Mouse (Mus musculus) C3H10T1/2 (cell line): ENCODE measurements around the gene Slco1a6. TPM values are rescaled to one million over a fixed set of nuclear protein-coding genes. Genes with fewer than 3 reads are reported as not detected.

Source experiments
- polyA plus RNA-seq, 2 experiments: library from polyadenylated mRNA; unstranded; fragments of >200 nt; fragmentation: generic; extraction: Trizol; gene quantifications; one replicate each; pipeline ENCODE4 v1.2.1; 2012; ENCODE audit warnings: missing spikeins in 2 of 2

Gene Slco1a6
- under 1 TPM in 1 of 2 experiments, not detected in 1; 0.08 TPM for polyA plus RNA-seq

DNA sequence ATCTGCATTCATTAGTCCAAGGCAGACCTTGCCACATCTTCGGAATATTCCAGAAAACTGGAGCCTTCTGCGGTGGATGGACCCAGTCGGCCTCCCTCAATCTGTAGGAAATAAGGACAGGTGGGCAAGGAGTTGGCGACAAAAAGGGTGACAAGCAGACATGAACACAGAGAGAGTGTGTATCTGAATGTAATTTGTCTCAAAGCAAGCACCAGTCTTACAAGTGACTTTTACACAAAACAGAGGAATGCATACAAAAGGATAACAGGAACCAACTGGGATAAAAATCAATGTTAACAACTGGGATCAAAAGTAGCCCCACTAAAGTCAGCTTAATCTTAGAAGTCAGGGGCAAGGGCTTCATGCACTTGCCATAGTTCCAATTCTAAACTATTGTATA lies at the start of gene Slco1a6:
Gene Slco1a6 (minus strand): TSS at position 101 of the 400 bp plus-strand sequence.

Other genes with a start within 250 kb of the Slco1a6 start
- not detected for gene Gm6614, start 197.1 kb downstream of the Slco1a6 start, polyA plus RNA-seq
- gene Iapp, start 89.9 kb upstream of the Slco1a6 start, polyA plus RNA-seq, result under 1 TPM in 1 of 2 experiments, not detected in 1; 0.04 TPM
- under 1 TPM; 0.04 to 0.19 TPM for gene Slco1a5, start 114.5 kb upstream of the Slco1a6 start, polyA plus RNA-seq
- 1 to 10 TPM in 1 of 2 experiments, under 1 TPM in 1; 0.26 to 3.3 TPM for gene Pyroxd1, start 137.1 kb upstream of the Slco1a6 start, polyA plus RNA-seq
- 1 to 10 TPM; 2.2 to 9.5 TPM for gene Recql, start 178.6 kb upstream of the Slco1a6 start, polyA plus RNA-seq
- 10 to 100 TPM in 1 of 2 experiments, 1 to 10 TPM in 1; 7.2 to 15.8 TPM for gene Golt1b, start 178.7 kb upstream of the Slco1a6 start, polyA plus RNA-seq
- gene Spx, start 204.9 kb upstream of the Slco1a6 start, polyA plus RNA-seq, result under 1 TPM; 0.06 to 0.54 TPM